Mouse (Mus musculus): ENCODE measurements around the gene Senp7. TPM values are rescaled to one million over a fixed set of nuclear protein-coding genes. Genes with fewer than 3 reads are reported as not detected.
"Not testable (repeated sequence)": the region's sequence is repeated elsewhere in the genome, so short reads cannot be mapped to it uniquely, and the experiment has no call there.

Gene Senp7
- polyA plus RNA-seq (2015; fragmentation: Nextera tagmentation; extraction: Ambion mirVana) = 10.5 and 10.6 TPM in 2 replicates

- not testable (repeated sequence) for H3K9me3 ChIP-seq (ENCODE audit: control insufficient read depth); H3K27me3 ChIP-seq (replicated peaks; ENCODE audit: control insufficient read depth, insufficient read depth, low read length); H3K27ac ChIP-seq (ENCODE audit: low read depth, low read length); H3K4me3 ChIP-seq (ENCODE audit: low read depth, low read length); H3K4me2 ChIP-seq (replicated peaks; ENCODE audit: low read depth); ATAC-seq; H3K36me3 ChIP-seq (ENCODE audit: control insufficient read depth, insufficient read depth); H3K4me1 ChIP-seq (replicated peaks; ENCODE audit: control insufficient read depth, insufficient read depth, low read length); H3K9ac ChIP-seq (ENCODE audit: low read depth, low read length)
- no CpG with 5 or more reads among the region's 4 CpGs for WGBS
Measured at GRCm38 (mm10) chr16:56048038-56048437, at the start of gene Senp7. Senp7 (plus strand) TSS chr16:56048338.

GRCm38 (mm10) chr16:56006798-56007197 is 41.3 kb upstream of the Senp7 start:
- H3K36me3 ChIP-seq (ENCODE audit: control insufficient read depth, insufficient read depth) = peaks cover 44% of the 10 kb centered on the region
- no peaks in the 10 kb centered on the region for H3K4me1 ChIP-seq (replicated peaks; ENCODE audit: control insufficient read depth, insufficient read depth, low read length)
- no peaks in the 10 kb centered on the region for H3K27me3 ChIP-seq (replicated peaks; ENCODE audit: control insufficient read depth, insufficient read depth, low read length)
- H3K9ac ChIP-seq (ENCODE audit: low read depth, low read length) = no peak overlapping the region
- no peak overlapping the region for H3K4me3 ChIP-seq (ENCODE audit: low read depth, low read length)
- no peak for TF ChIP-seq CTCF (IDR thresholded peaks at IDR 0.05; ENCODE audit: low read depth)
- no peaks in the 10 kb centered on the region for H3K9me3 ChIP-seq (ENCODE audit: control insufficient read depth)
- H3K27ac ChIP-seq (ENCODE audit: low read depth, low read length) = no peak overlapping the region
- no peak overlapping the region for H3K4me2 ChIP-seq (replicated peaks; ENCODE audit: low read depth)
- WGBS = 97% methylated on average over 11 of the region's 11 CpGs
- ATAC-seq = no peak

GRCm38 (mm10) chr16:56008862-56009261 is 39.3 kb upstream of the Senp7 start:
- no peak for ATAC-seq

GRCm38 (mm10) chr16:56012789-56013743 is 35.1 kb upstream of the Senp7 start:
- Histone ChIP-seq H3K27me3 (replicated peaks; ENCODE audit: control insufficient read depth, insufficient read depth, low read length) (no peaks in the 10 kb centered on the region), H3K9me3 (ENCODE audit: control insufficient read depth) (no peaks in the 10 kb centered on the region), H3K4me1 (replicated peaks; ENCODE audit: control insufficient read depth, insufficient read depth, low read length) (no peaks in the 10 kb centered on the region), H3K36me3 (ENCODE audit: control insufficient read depth, insufficient read depth) (peaks cover 10% of the 10 kb centered on the region), H3K27ac (ENCODE audit: low read depth, low read length) (no peak overlapping the region), H3K4me3 (ENCODE audit: low read depth, low read length) (no peak overlapping the region), H3K4me2 (replicated peaks; ENCODE audit: low read depth) (no peak overlapping the region), H3K9ac (ENCODE audit: low read depth, low read length) (no peak overlapping the region)
- TF ChIP-seq CTCF (IDR thresholded peaks at IDR 0.05; ENCODE audit: low read depth) = no peak
- 89% methylated on average over 10 of the region's 10 CpGs for WGBS
- ATAC-seq = no peak

More at GRCm38 (mm10) chr16:56008862-56009261, 39.3 kb upstream of the Senp7 start:
- no peak for TF ChIP-seq CTCF (IDR thresholded peaks at IDR 0.05; ENCODE audit: low read depth)
- no peaks in the 10 kb centered on the region for H3K4me1 ChIP-seq (replicated peaks; ENCODE audit: control insufficient read depth, insufficient read depth, low read length)
- H3K27ac ChIP-seq (ENCODE audit: low read depth, low read length) = no peak overlapping the region
- no peaks in the 10 kb centered on the region for H3K27me3 ChIP-seq (replicated peaks; ENCODE audit: control insufficient read depth, insufficient read depth, low read length)
- no peaks in the 10 kb centered on the region for H3K9me3 ChIP-seq (ENCODE audit: control insufficient read depth)
- H3K4me3 ChIP-seq (ENCODE audit: low read depth, low read length) = no peak overlapping the region
- H3K9ac ChIP-seq (ENCODE audit: low read depth, low read length) = no peak overlapping the region
- 89% methylated on average over 1 of the region's 1 CpGs for WGBS
- no peak overlapping the region for H3K4me2 ChIP-seq (replicated peaks; ENCODE audit: low read depth)
- peaks cover 29% of the 10 kb centered on the region for H3K36me3 ChIP-seq (ENCODE audit: control insufficient read depth, insufficient read depth)

- 61% methylated on average over 7 of the region's 7 CpGs for WGBS
- H3K9ac ChIP-seq (ENCODE audit: low read depth, low read length) = no peak overlapping the region
- no peak overlapping the region for H3K4me2 ChIP-seq (replicated peaks; ENCODE audit: low read depth)
- no peak overlapping the region for H3K27ac ChIP-seq (ENCODE audit: low read depth, low read length)
- H3K4me1 ChIP-seq (replicated peaks; ENCODE audit: control insufficient read depth, insufficient read depth, low read length) = no peaks in the 10 kb centered on the region
- H3K4me3 ChIP-seq (ENCODE audit: low read depth, low read length) = no peak overlapping the region
- no peak for ATAC-seq
- no peaks in the 10 kb centered on the region for H3K27me3 ChIP-seq (replicated peaks; ENCODE audit: control insufficient read depth, insufficient read depth, low read length)
- no peaks in the 10 kb centered on the region for H3K9me3 ChIP-seq (ENCODE audit: control insufficient read depth)
- peaks cover 19% of the 10 kb centered on the region for H3K36me3 ChIP-seq (ENCODE audit: control insufficient read depth, insufficient read depth)
- TF ChIP-seq CTCF (IDR thresholded peaks at IDR 0.05; ENCODE audit: low read depth) = no peak
Measured at GRCm38 (mm10) chr16:56014076-56014475, 34.1 kb upstream of the Senp7 start.

- peaks cover 43% of the 10 kb centered on the region for H3K36me3 ChIP-seq (ENCODE audit: control insufficient read depth, insufficient read depth)
- no peak overlapping the region for H3K27ac ChIP-seq (ENCODE audit: low read depth, low read length)
- TF ChIP-seq CTCF (IDR thresholded peaks at IDR 0.05; ENCODE audit: low read depth) = no peak
- no peaks in the 10 kb centered on the region for H3K9me3 ChIP-seq (ENCODE audit: control insufficient read depth)
- ATAC-seq = no peak
- no peaks in the 10 kb centered on the region for H3K27me3 ChIP-seq (replicated peaks; ENCODE audit: control insufficient read depth, insufficient read depth, low read length)
- 95% methylated on average over 7 of the region's 7 CpGs for WGBS
- no peaks in the 10 kb centered on the region for H3K4me1 ChIP-seq (replicated peaks; ENCODE audit: control insufficient read depth, insufficient read depth, low read length)
- no peak overlapping the region for H3K9ac ChIP-seq (ENCODE audit: low read depth, low read length)
- no peak overlapping the region for H3K4me2 ChIP-seq (replicated peaks; ENCODE audit: low read depth)
- no peak overlapping the region for H3K4me3 ChIP-seq (ENCODE audit: low read depth, low read length)
Measured at GRCm38 (mm10) chr16:56019660-56020059, 28.5 kb upstream of the Senp7 start.

Measured in intestine, postnatal 0 days (tissue).